Mouse (Mus musculus) midbrain, embryonic 16.5 days (tissue): ENCODE data around the gene Slc5a6. TPM values are rescaled to one million over a fixed set of nuclear protein-coding genes. Genes with fewer than 3 reads are reported as not detected.

ENCODE experiments used
- ATAC-seq: fragments of 200-750 bp; cut with Nextera tagmentation; 2 replicates; pipeline ENCODE4 v1.8.0; 2017; ENCODE audit warnings: moderate TSS enrichment
- H3K27ac ChIP-seq: fragments of 300-500 bp; sonication (generic); 2 replicates; pipeline ENCODE4 v1.5.1; 2014; ENCODE audit warnings: mild to moderate bottlenecking, low read length, mixed read lengths
- H3K27me3 ChIP-seq: fragments of 300-500 bp; sonication (generic); 2 replicates; pipeline ENCODE4 v1.6.1; 2014; ENCODE audit warnings: low read depth, low read length, mixed read lengths; ENCODE audit not compliant: control insufficient read depth, insufficient read depth
- H3K36me3 ChIP-seq: fragments of 300-500 bp; sonication (generic); 2 replicates; pipeline ENCODE4 v1.6.1; 2014; ENCODE audit warnings: mild to moderate bottlenecking, low read length, moderate library complexity, mixed read lengths; ENCODE audit not compliant: control insufficient read depth, insufficient read depth
- H3K4me1 ChIP-seq: fragments of 300-500 bp; sonication (generic); 2 replicates; pipeline ENCODE4 v1.6.1; 2014; ENCODE audit warnings: mild to moderate bottlenecking, low read length, mixed read lengths; ENCODE audit not compliant: control insufficient read depth, insufficient read depth
- H3K4me2 ChIP-seq: fragments of 300-500 bp; sonication (generic); 2 replicates; pipeline ENCODE4 v1.6.1; 2014; ENCODE audit warnings: mild to moderate bottlenecking, low read length, mixed read lengths
- H3K4me3 ChIP-seq: fragments of 300-500 bp; sonication (generic); 2 replicates; pipeline ENCODE4 v1.5.1; 2014; ENCODE audit warnings: low read depth, mild to moderate bottlenecking, low read length, moderate library complexity, mixed read lengths
- H3K9ac ChIP-seq: fragments of 300-500 bp; sonication (generic); 2 replicates; pipeline ENCODE4 v1.6.1; 2014; ENCODE audit warnings: low read depth, low read length, mixed read lengths
- H3K9me3 ChIP-seq: fragments of 300-500 bp; sonication (generic); replicated peaks from 2 replicates; pipeline ENCODE4 v1.6.1; 2014; ENCODE audit warnings: mild to moderate bottlenecking, low read length, mixed read lengths; ENCODE audit not compliant: control insufficient read depth, poor library complexity, severe bottlenecking
- WGBS: fragments of 180-500 bp; shearing (Covaris S2); extraction: QIAGEN DNeasy Blood & Tissue Kit; methylation state at CpG from one replicate; pipeline ENCODE4 v1.1.7; 2014; 5-methylcytosine and 5-hydroxymethylcytosine counted together
- polyA plus RNA-seq: library from polyadenylated mRNA; unstranded; fragments of >200 nt; fragmentation: Nextera tagmentation; extraction: Ambion mirVana; gene quantifications from 2 replicates; pipeline ENCODE4 v1.2.1, GENCODE M21; 2015

Gene Slc5a6
- polyA plus RNA-seq, 1 experiment from 2014 or later, result 29.4 TPM

GRCm38 (mm10) chr5:30994910-30995635 lies 53.7 kb downstream of the Slc5a6 start:
- H3K4me1 ChIP-seq, result no peaks in the 10 kb centered on the region
- H3K36me3 ChIP-seq, result no peaks in the 10 kb centered on the region
- H3K4me3 ChIP-seq, result no peak overlapping the region
- H3K27ac ChIP-seq, result no peak overlapping the region
- no peak for ATAC-seq
- H3K9ac ChIP-seq, result no peak overlapping the region
- H3K27me3 ChIP-seq, result no peaks in the 10 kb centered on the region
- WGBS, result 77% methylated on average over 11 of the region's 11 CpGs
- H3K9me3 ChIP-seq, result no peaks in the 10 kb centered on the region; the same call in 1 of the 2 replicates
- H3K4me2 ChIP-seq, result no peak overlapping the region

- WGBS, result 72% methylated on average over 3 of the region's 3 CpGs
Measured at GRCm38 (mm10) chr5:30994074-30994473, 54.6 kb downstream of the Slc5a6 start.

GRCm38 (mm10) chr5:30992980-30993676 lies 55.6 kb downstream of the Slc5a6 start:
- WGBS, result 73% methylated on average over 5 of the region's 5 CpGs
- H3K4me1 ChIP-seq, result no peaks in the 10 kb centered on the region

More at GRCm38 (mm10) chr5:30994074-30994473, 54.6 kb downstream of the Slc5a6 start:
- H3K27me3 ChIP-seq, result no peaks in the 10 kb centered on the region
- no peak overlapping the region for H3K4me3 ChIP-seq
- H3K36me3 ChIP-seq, result no peaks in the 10 kb centered on the region
- H3K9me3 ChIP-seq, result no peaks in the 10 kb centered on the region; the same call in 1 of the 2 replicates
- ATAC-seq, result no peak
- H3K4me1 ChIP-seq, result no peaks in the 10 kb centered on the region
- H3K4me2 ChIP-seq, result no peak overlapping the region
- H3K9ac ChIP-seq, result no peak overlapping the region
- H3K27ac ChIP-seq, result no peak overlapping the region

More at GRCm38 (mm10) chr5:30992980-30993676, 55.6 kb downstream of the Slc5a6 start:
- Histone ChIP-seq H3K4me3 (no peak overlapping the region), H3K9me3 (no peaks in the 10 kb centered on the region; the same call in 1 of the 2 replicates), H3K27me3 (no peaks in the 10 kb centered on the region), H3K27ac (no peak overlapping the region), H3K36me3 (no peaks in the 10 kb centered on the region), H3K4me2 (no peak overlapping the region), H3K9ac (no peak overlapping the region)
- no peak for ATAC-seq

Other genes starting within 250 kb of the Slc5a6 start
- gene Mapre3, start 234.3 kb downstream of the Slc5a6 start, polyA plus RNA-seq, result 162 and 172 TPM in 2 replicates
- 67.5 and 69.7 TPM in 2 replicates for gene Tmem214, start 180.9 kb downstream of the Slc5a6 start, polyA plus RNA-seq
- 24.1 and 24.5 TPM in 2 replicates for gene Agbl5, start 160.2 kb downstream of the Slc5a6 start, polyA plus RNA-seq
- 202 and 215 TPM in 2 replicates for gene Ost4, start 141.1 kb downstream of the Slc5a6 start, polyA plus RNA-seq
- gene Emilin1, start 135.5 kb downstream of the Slc5a6 start, polyA plus RNA-seq, result 11.7 and 12.3 TPM in 2 replicates
- 9.6 and 9.9 TPM in 2 replicates for gene Khk, start 127.5 kb downstream of the Slc5a6 start, polyA plus RNA-seq
- gene Cgref1, start 103.3 kb downstream of the Slc5a6 start, polyA plus RNA-seq, result 68.2 and 86.8 TPM in 2 replicates
- 102 and 105 TPM in 2 replicates for gene Preb, start 88.6 kb downstream of the Slc5a6 start, polyA plus RNA-seq
- gene Tcf23, start 80.3 kb downstream of the Slc5a6 start, polyA plus RNA-seq, result not detected in 2 replicates
- gene Atraid, start 612 bp downstream of the Slc5a6 start, polyA plus RNA-seq, result 171 and 182 TPM in 2 replicates
- 14.5 and 14.8 TPM in 2 replicates for gene Cad, start 5.9 kb upstream of the Slc5a6 start, polyA plus RNA-seq
- not detected in 2 replicates for gene Dnajc5g, start 57.4 kb upstream of the Slc5a6 start, polyA plus RNA-seq
- gene Slc30a3, start 59.3 kb upstream of the Slc5a6 start, polyA plus RNA-seq, result 15.6 and 18.0 TPM in 2 replicates
- not detected in 2 replicates for gene Trim54, start 67.8 kb upstream of the Slc5a6 start, polyA plus RNA-seq
- not detected in 2 replicates for gene Ucn, start 89.9 kb upstream of the Slc5a6 start, polyA plus RNA-seq
- 48.1 and 54.2 TPM in 2 replicates for gene Mpv17, start 105.3 kb upstream of the Slc5a6 start, polyA plus RNA-seq
- gene Gm29609, start 131.0 kb upstream of the Slc5a6 start, polyA plus RNA-seq, result 1.9 and 2.8 TPM in 2 replicates
- gene Gtf3c2, start 131.2 kb upstream of the Slc5a6 start, polyA plus RNA-seq, result 61.7 and 63.6 TPM in 2 replicates
- 117 and 125 TPM in 2 replicates for gene Snx17, start 144.3 kb upstream of the Slc5a6 start, polyA plus RNA-seq
- gene Eif2b4, start 144.5 kb upstream of the Slc5a6 start, polyA plus RNA-seq, result 81.5 and 93.8 TPM in 2 replicates
- gene Zfp513, start 153.4 kb upstream of the Slc5a6 start, polyA plus RNA-seq, result 12.6 and 14.3 TPM in 2 replicates
- gene Ppm1g, start 171.8 kb upstream of the Slc5a6 start, polyA plus RNA-seq, result 183 and 186 TPM in 2 replicates
- 156 and 165 TPM in 2 replicates for gene Nrbp1, start 191.9 kb upstream of the Slc5a6 start, polyA plus RNA-seq
- 0.62 and 0.71 TPM in 2 replicates for gene Gm9970, start 192.3 kb upstream of the Slc5a6 start, polyA plus RNA-seq
- gene Krtcap3, start 202.8 kb upstream of the Slc5a6 start, polyA plus RNA-seq, result 2.1 and 2.2 TPM in 2 replicates
- gene Ift172, start 242.2 kb upstream of the Slc5a6 start, polyA plus RNA-seq, result 32.3 and 40.0 TPM in 2 replicates
- 96.2 and 97.6 TPM in 2 replicates for gene Fndc4, start 247.2 kb upstream of the Slc5a6 start, polyA plus RNA-seq
- 0.42 and 1.6 TPM in 2 replicates for gene Gckr, start 248.5 kb upstream of the Slc5a6 start, polyA plus RNA-seq